Mouse (Mus musculus) hindbrain, embryonic 12.5 days (tissue): Measurements from ENCODE around the gene Ddi2. TPM values are rescaled to one million over a fixed set of nuclear protein-coding genes. Genes with fewer than 3 reads are reported as not detected.

Experiments
- ATAC-seq: fragments of 200-750 bp; cut with Nextera tagmentation; 2 replicates; pipeline ENCODE4 v1.8.0; 2017; ENCODE audit warnings: moderate TSS enrichment; ENCODE audit not compliant: low FRiP score
- H3K27ac ChIP-seq: fragments of 300-500 bp; sonication (generic); 2 replicates; pipeline ENCODE4 v1.5.1; 2016; ENCODE audit warnings: mild to moderate bottlenecking
- H3K27me3 ChIP-seq: fragments of 300-500 bp; sonication (generic); 2 replicates; pipeline ENCODE4 v1.6.1; 2016; ENCODE audit warnings: mild to moderate bottlenecking
- H3K36me3 ChIP-seq: fragments of 300-500 bp; sonication (generic); 2 replicates; pipeline ENCODE4 v1.6.1; 2016; ENCODE audit warnings: mild to moderate bottlenecking
- H3K4me1 ChIP-seq: fragments of 300-500 bp; sonication (generic); 2 replicates; pipeline ENCODE4 v1.6.1; 2016
- H3K4me2 ChIP-seq: fragments of 300-500 bp; sonication (generic); replicated peaks from 2 replicates; pipeline ENCODE4 v1.6.1; 2016; ENCODE audit warnings: mild to moderate bottlenecking
- H3K4me3 ChIP-seq: fragments of 300-500 bp; sonication (generic); 2 replicates; pipeline ENCODE4 v1.5.1; 2016; ENCODE audit warnings: mild to moderate bottlenecking
- H3K9ac ChIP-seq: fragments of 300-500 bp; sonication (generic); 2 replicates; pipeline ENCODE4 v1.6.1; 2016; ENCODE audit warnings: mild to moderate bottlenecking, moderate library complexity
- H3K9me3 ChIP-seq: fragments of 300-500 bp; sonication (generic); replicated peaks from 2 replicates; pipeline ENCODE4 v1.6.1; 2016; ENCODE audit warnings: mild to moderate bottlenecking
- WGBS: fragments of 180-500 bp; shearing (Covaris S2); methylation state at CpG from one replicate; pipeline ENCODE4 v1.1.7; 2016; 5-methylcytosine and 5-hydroxymethylcytosine counted together
- polyA plus RNA-seq: library from polyadenylated mRNA; unstranded; fragments of >200 nt; fragmentation: Nextera tagmentation; extraction: Ambion mirVana; gene quantifications from 2 replicates; pipeline ENCODE4 v1.2.1, GENCODE M21; 2016

Ddi2 gene
- polyA plus RNA-seq, 1 experiment from 2014 or later: 28.1 TPM

GRCm38 (mm10) chr4:141717633-141718032 lies 5.6 kb downstream of the Ddi2 start:
- H3K36me3 ChIP-seq: peaks cover 25% of the 10 kb centered on the region

GRCm38 (mm10) chr4:141715027-141715426 lies 8.2 kb downstream of the Ddi2 start:
- no peaks in the 10 kb centered on the region for H3K9me3 ChIP-seq
- H3K4me3 ChIP-seq: no peak overlapping the region
- H3K36me3 ChIP-seq: peaks cover 40% of the 10 kb centered on the region
- no peak overlapping the region for H3K4me2 ChIP-seq
- no peak for ATAC-seq
- WGBS: 78% methylated on average over 2 of the region's 2 CpGs
- no peak overlapping the region for H3K9ac ChIP-seq
- no peak overlapping the region for H3K27ac ChIP-seq
- peaks cover 4% of the 10 kb centered on the region; the same call in 1 of the 2 replicates for H3K4me1 ChIP-seq
- no peaks in the 10 kb centered on the region for H3K27me3 ChIP-seq

More at GRCm38 (mm10) chr4:141717633-141718032, 5.6 kb downstream of the Ddi2 start:
- Histone ChIP-seq H3K4me3 (no peak overlapping the region), H3K9me3 (no peaks in the 10 kb centered on the region), H3K4me2 (no peak overlapping the region), H3K27ac (no peak overlapping the region), H3K9ac (no peak overlapping the region), H3K4me1 (peaks cover 15% of the 10 kb centered on the region), H3K27me3 (no peaks in the 10 kb centered on the region)
- 80% methylated on average over 4 of the region's 4 CpGs for WGBS
- ATAC-seq: no peak

- Histone ChIP-seq H3K4me1 (no peaks in the 10 kb centered on the region; the same call in 1 of the 2 replicates), H3K9me3 (no peaks in the 10 kb centered on the region), H3K27ac (no peak overlapping the region), H3K4me2 (no peak overlapping the region), H3K9ac (no peak overlapping the region), H3K4me3 (no peak overlapping the region), H3K27me3 (no peaks in the 10 kb centered on the region), H3K36me3 (peaks cover 53% of the 10 kb centered on the region)
- ATAC-seq: no peak
- WGBS: 87% methylated on average over 5 of the region's 5 CpGs
These were observed 9.5 kb downstream of the Ddi2 start for GRCm38 (mm10) chr4:141713598-141714142.

GRCm38 (mm10) chr4:141711250-141711649 lies 12.0 kb downstream of the Ddi2 start:
- H3K9ac ChIP-seq: no peak overlapping the region
- 97% methylated on average over 1 of the region's 1 CpGs for WGBS
- H3K9me3 ChIP-seq: no peaks in the 10 kb centered on the region
- ATAC-seq: no peak
- H3K36me3 ChIP-seq: peaks cover 69% of the 10 kb centered on the region
- H3K27me3 ChIP-seq: no peaks in the 10 kb centered on the region
- H3K4me1 ChIP-seq: no peaks in the 10 kb centered on the region; the same call in 1 of the 2 replicates
- no peak overlapping the region for H3K4me3 ChIP-seq
- H3K4me2 ChIP-seq: no peak overlapping the region
- H3K27ac ChIP-seq: no peak overlapping the region

GRCm38 (mm10) chr4:141708971-141709370 lies 14.2 kb downstream of the Ddi2 start:
- Histone ChIP-seq H3K36me3 (peaks cover 92% of the 10 kb centered on the region), H3K4me3 (no peak overlapping the region), H3K27ac (no peak overlapping the region), H3K9ac (no peak overlapping the region), H3K27me3 (no peaks in the 10 kb centered on the region), H3K4me1 (no peaks in the 10 kb centered on the region), H3K9me3 (no peaks in the 10 kb centered on the region), H3K4me2 (no peak overlapping the region)
- 99% methylated on average over 2 of the region's 2 CpGs for WGBS
- no peak for ATAC-seq

- H3K4me1 ChIP-seq: no peaks in the 10 kb centered on the region
- no peak overlapping the region for H3K9ac ChIP-seq
- ATAC-seq: no peak
- peaks cover 92% of the 10 kb centered on the region for H3K36me3 ChIP-seq
- no peak overlapping the region for H3K4me3 ChIP-seq
- no peaks in the 10 kb centered on the region for H3K27me3 ChIP-seq
- no peak overlapping the region for H3K4me2 ChIP-seq
- H3K9me3 ChIP-seq: no peaks in the 10 kb centered on the region
- 98% methylated on average over 7 of the region's 7 CpGs for WGBS
- no peak overlapping the region for H3K27ac ChIP-seq
These were observed 15.2 kb downstream of the Ddi2 start for GRCm38 (mm10) chr4:141708005-141708404.

GRCm38 (mm10) chr4:141705331-141705730 lies 17.9 kb downstream of the Ddi2 start:
- H3K4me2 ChIP-seq: no peak overlapping the region
- H3K27me3 ChIP-seq: no peaks in the 10 kb centered on the region
- ATAC-seq: no peak
- no peaks in the 10 kb centered on the region for H3K4me1 ChIP-seq
- H3K9me3 ChIP-seq: no peaks in the 10 kb centered on the region
- no peak overlapping the region for H3K27ac ChIP-seq
- H3K36me3 ChIP-seq: peaks cover 88% of the 10 kb centered on the region
- WGBS: 92% methylated on average over 4 of the region's 4 CpGs
- no peak overlapping the region for H3K4me3 ChIP-seq
- no peak overlapping the region for H3K9ac ChIP-seq

GRCm38 (mm10) chr4:141704625-141705024 lies 18.6 kb downstream of the Ddi2 start:
- Histone ChIP-seq H3K4me2 (no peak overlapping the region), H3K9ac (no peak overlapping the region), H3K4me1 (no peaks in the 10 kb centered on the region), H3K27me3 (no peaks in the 10 kb centered on the region), H3K9me3 (no peaks in the 10 kb centered on the region), H3K27ac (no peak overlapping the region), H3K4me3 (no peak overlapping the region), H3K36me3 (peaks cover 89% of the 10 kb centered on the region)
- no peak for ATAC-seq
- WGBS: 95% methylated on average over 2 of the region's 2 CpGs

DNA sequence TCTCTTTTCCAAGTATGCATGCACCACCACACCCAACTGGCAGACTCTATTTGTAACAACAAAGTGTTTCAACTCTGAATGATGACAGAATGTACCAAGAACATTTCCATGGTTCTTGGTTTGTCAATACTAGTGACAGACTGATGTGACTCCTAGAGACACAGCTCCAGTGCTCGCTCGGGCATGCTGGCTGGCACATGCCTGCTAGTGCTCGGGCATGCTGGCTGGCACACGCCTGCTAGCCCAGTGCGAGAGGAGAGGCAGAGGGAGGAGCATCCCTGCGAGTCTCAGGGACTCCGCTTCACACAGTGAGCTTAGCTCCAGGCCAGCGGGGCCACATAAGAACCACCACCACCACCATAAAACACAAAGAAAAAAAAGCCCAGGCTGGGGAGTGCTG lies 28.5 kb downstream of the Ddi2 start:
- no peak overlapping the region for H3K27ac ChIP-seq
- H3K9me3 ChIP-seq: no peaks in the 10 kb centered on the region
- no peaks in the 10 kb centered on the region for H3K27me3 ChIP-seq
- H3K4me3 ChIP-seq: no peak overlapping the region
- 96% methylated on average over 8 of the region's 8 CpGs for WGBS
- H3K36me3 ChIP-seq: peaks cover 77% of the 10 kb centered on the region
- no peak overlapping the region for H3K4me2 ChIP-seq
- H3K9ac ChIP-seq: no peak overlapping the region
- no peaks in the 10 kb centered on the region for H3K4me1 ChIP-seq
- no peak for ATAC-seq

DNA sequence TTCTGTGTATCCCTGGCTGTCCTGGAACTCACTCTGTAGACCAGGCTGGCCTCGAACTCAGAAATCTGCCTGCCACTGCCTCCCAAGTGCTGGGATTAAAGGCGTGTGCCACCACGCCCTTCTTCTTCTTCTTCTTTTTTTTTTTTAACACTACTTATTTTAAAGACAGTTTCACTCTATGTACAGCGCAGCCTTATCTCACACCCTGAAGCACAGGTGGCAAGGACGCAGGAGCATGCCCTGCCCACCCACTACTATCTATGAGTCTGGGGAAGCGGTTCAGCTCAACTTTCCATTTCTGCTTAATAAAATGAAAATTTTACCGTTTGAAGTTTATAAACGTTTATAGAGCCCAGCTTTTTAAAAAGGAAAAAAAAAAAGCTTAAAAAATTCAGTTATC lies 34.7 kb downstream of the Ddi2 start:
- H3K27me3 ChIP-seq: no peaks in the 10 kb centered on the region
- no peaks in the 10 kb centered on the region for H3K4me1 ChIP-seq
- no peak overlapping the region for H3K9ac ChIP-seq
- 91% methylated on average over 8 of the region's 8 CpGs for WGBS
- H3K9me3 ChIP-seq: no peaks in the 10 kb centered on the region
- ATAC-seq: no peak
- H3K27ac ChIP-seq: no peak overlapping the region
- H3K36me3 ChIP-seq: peaks cover 69% of the 10 kb centered on the region
- H3K4me3 ChIP-seq: no peak overlapping the region
- no peak overlapping the region for H3K4me2 ChIP-seq

DNA sequence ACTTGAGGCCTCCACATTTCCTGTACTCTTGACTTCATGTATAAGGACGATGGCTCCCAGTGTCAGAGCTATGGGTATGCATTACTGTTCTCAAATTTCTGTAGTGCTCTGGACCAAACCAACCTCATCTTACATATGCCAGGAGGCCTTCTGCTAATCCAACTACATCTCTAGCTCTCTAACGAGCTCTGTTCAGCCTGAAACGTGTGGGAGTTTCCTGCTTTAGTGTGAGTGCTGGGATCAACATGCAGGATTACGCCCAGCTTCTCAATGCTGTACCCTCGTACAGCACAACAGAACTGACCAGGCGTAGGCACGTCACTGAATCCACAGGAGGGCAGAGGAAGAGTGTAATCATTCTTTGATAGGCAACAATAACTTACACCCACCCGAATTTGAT lies 36.7 kb downstream of the Ddi2 start:
- H3K4me3 ChIP-seq: no peak overlapping the region
- 81% methylated on average over 8 of the region's 8 CpGs for WGBS
- H3K4me1 ChIP-seq: peaks cover 5% of the 10 kb centered on the region; the same call in 1 of the 2 replicates
- no peak overlapping the region for H3K9ac ChIP-seq
- H3K4me2 ChIP-seq: no peak overlapping the region
- peaks cover 60% of the 10 kb centered on the region for H3K36me3 ChIP-seq
- H3K9me3 ChIP-seq: no peaks in the 10 kb centered on the region
- no peak overlapping the region for H3K27ac ChIP-seq
- H3K27me3 ChIP-seq: no peaks in the 10 kb centered on the region
- ATAC-seq: no peak

GRCm38 (mm10) chr4:141686093-141686492 lies 37.1 kb downstream of the Ddi2 start:
- Histone ChIP-seq H3K27me3 (no peaks in the 10 kb centered on the region), H3K4me1 (peaks cover 5% of the 10 kb centered on the region; the same call in 1 of the 2 replicates), H3K9me3 (no peaks in the 10 kb centered on the region), H3K36me3 (peaks cover 56% of the 10 kb centered on the region), H3K4me2 (no peak overlapping the region), H3K27ac (no peak overlapping the region), H3K4me3 (no peak overlapping the region), H3K9ac (no peak overlapping the region)
- WGBS: 96% methylated on average over 3 of the region's 3 CpGs
- ATAC-seq: no peak

GRCm38 (mm10) chr4:141685499-141685898 lies 37.7 kb downstream of the Ddi2 start, which contains the start of gene Rsc1a1:
Gene Rsc1a1, minus strand, starts transcription at chr4:141685599.
- H3K36me3 ChIP-seq: peaks cover 55% of the 10 kb centered on the region

More at GRCm38 (mm10) chr4:141685499-141685898, 37.7 kb downstream of the Ddi2 start, which contains the start of gene Rsc1a1:
- 95% methylated on average over 6 of the region's 6 CpGs for WGBS
- Histone ChIP-seq H3K27me3 (no peaks in the 10 kb centered on the region), H3K9ac (no peak within 1 kb of the TSS), H3K4me3 (no peak within 1 kb of the TSS), H3K4me2 (no peak within 1 kb of the TSS), H3K4me1 (peaks cover 5% of the 10 kb centered on the region; the same call in 1 of the 2 replicates), H3K27ac (no peak within 1 kb of the TSS), H3K9me3 (no peaks in the 10 kb centered on the region)
- no peak for ATAC-seq
